Mouse (Mus musculus): ENCODE data around the gene Nipa2.
A peak's percentile ranks its signal among the peaks of the same experiment; 100 is the strongest.

Gene Nipa2

DNA sequence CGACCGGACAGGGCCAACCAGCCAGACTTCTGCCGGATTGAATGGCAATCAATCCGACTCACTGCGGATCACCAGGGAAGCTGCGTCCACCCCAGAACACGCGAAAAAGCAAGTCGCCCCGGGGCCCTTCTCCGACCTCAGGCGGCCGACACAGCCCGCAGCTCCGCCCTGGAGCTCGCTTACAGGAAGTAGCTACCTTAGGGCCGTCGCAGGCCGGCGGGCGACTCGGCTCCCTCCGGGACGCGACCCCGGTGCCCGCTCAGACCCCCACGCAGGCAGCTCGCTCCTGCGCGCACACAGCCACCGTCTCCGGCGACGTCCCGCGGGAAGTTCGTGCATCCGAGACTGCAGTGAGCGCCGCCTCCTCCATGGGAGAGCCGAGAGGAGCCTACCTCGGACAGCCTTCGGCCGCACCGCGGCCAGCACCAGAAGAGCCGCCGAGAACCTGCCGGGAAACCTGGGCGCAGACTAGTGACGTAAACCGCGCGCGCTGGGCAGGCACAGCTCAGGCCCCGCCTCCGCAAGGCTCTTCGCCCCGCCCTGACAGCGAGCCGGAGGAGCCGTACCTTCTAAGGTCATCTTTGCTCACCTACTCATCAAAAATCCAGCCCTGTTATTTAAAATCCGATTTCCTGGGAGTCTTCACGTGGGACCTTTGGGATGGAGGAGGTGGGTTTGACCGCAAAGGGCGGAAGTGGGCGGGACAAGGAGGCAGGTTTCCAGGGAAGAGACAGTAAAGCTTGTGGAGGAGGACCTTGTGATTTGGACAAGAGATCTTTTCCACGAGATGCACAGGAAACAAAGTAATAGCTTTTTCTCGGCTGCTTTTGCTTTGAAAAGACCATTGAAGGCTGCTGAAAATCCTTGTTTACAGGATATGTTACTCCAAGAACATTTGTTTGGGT is at the start of gene Nipa2:
TSS of gene Nipa2 (minus strand) at position 473 of the 905 bp plus-strand sequence.
- peak; percentile 97 for DNase-seq

DNA sequence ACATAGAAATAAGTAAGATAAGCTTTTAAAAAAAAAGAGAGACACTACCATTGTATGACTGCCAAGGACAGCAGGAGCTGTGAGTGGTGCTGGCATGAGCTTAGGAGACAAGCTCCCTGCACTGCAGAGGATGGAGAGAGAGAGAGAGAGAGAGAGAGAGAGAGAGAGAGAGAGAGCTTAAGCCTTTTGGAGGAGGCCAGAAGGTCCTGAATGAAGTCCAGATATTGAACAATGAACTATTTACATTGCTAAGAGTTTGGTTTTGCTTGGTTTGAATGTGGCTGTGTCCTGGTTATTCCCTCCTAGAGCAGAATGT is 48.7 kb upstream of the Nipa2 start:
- DNase-seq, result no peak

DNA sequence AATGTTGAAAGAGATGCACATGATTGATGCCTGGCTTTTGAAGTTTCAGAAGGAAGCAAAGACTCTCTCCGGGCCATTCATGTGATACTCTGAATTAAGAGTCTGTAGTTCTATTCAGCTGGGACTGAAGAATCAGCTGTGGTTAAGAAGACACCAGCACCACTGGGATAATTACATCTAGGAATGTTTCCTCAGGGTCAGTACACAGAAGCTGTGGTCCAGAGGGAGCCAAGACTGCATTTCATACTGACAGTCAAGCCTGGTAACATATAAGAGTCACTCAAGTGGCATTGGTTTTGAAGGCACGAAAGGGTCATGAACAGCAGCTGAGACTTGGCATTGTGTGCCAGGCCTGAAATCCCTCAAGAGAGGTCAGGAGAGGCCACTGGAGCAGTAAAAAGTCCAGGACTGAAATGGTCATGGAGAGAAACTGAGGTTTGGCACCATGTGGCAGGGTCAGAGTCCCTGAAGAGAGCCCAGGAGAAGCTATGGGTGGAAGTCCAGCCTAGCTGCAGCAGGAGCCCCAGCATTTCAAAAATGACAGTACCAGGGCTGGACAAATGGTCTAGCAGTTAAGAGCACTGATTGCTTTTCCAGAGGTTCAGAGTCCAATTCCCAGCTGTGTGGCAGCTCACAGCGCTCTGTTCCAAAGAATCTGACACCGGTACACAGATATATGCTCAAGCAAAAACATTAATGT is 48.2 kb upstream of the Nipa2 start:
- DNase-seq, result no peak

DNA sequence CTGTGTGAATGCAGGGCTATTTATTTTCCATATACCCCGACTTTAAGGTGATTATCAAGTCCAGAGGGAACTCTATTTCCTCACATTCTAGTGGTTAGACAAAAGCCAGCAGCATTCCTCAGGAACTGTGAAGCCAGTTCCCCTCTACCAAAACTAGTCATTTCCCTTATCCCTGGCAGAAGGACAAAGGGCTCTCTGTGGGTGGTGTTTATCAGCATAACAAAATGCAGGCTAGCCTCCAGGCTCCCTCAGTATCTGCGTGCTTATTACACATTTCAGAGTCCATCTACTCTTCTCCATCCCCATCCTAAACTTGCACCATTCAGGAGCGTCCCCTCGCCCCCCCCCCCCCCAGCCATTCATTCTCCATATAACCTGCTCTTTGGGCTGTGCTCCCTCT is 36.7 kb upstream of the Nipa2 start:
- no peak for DNase-seq

DNA sequence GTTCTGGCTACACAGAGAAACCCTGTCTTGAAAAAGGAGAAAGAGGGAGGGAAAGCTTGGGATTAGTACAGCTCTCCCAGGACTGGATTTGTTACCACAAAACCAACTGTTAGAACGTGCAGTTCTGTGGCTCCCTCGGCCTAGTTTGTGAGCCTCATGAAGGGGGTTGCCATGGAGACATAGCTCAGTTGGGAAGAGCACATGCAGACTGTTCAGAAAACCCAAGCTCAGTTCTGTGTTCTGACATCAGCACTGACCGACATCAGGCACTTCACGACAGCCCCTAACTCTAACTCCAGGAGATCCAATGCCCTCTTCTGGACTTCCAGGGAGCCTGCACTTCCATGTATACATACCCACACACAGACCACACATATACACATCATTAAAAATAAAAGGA is 32.7 kb upstream of the Nipa2 start:
- DNase-seq, result no peak

DNA sequence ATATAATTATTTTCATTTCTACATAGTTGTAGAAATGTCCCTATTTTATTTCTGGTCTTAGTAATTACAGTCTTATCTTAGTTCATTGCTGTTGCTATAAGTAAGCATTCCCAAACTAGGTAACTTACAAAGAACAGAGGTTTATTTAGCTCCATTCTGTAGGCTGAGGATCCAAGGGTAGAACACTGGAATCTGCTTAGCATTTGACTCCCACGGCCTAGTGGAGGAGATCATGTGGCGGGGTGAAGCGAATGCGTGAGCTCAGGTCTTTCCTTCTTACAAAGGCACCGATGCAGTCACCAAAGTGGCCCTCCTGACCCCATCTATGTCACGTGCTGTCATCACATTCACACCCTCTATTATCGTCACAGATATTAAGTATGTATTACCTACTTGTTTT is 29.6 kb upstream of the Nipa2 start:
- DNase-seq, result no peak

DNA sequence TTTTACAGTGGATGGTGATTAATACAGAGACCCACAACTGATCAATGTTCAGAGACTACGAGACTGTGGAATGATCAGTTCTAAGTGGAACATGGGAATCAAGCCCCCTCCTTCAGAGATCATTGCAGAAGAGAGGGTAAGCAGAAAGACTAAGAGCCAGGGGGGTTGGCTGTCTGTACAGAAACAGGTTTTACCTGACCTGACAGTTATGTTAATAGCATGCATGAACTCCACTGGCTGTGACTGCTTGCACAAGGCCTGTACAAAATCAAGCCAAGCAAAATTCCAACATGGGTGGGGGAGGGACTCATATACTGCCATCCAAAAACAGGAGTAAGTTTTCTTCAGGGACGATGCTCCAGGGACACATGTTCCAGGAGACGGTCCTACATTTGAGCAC is 28.9 kb upstream of the Nipa2 start:
- no peak for DNase-seq

DNA sequence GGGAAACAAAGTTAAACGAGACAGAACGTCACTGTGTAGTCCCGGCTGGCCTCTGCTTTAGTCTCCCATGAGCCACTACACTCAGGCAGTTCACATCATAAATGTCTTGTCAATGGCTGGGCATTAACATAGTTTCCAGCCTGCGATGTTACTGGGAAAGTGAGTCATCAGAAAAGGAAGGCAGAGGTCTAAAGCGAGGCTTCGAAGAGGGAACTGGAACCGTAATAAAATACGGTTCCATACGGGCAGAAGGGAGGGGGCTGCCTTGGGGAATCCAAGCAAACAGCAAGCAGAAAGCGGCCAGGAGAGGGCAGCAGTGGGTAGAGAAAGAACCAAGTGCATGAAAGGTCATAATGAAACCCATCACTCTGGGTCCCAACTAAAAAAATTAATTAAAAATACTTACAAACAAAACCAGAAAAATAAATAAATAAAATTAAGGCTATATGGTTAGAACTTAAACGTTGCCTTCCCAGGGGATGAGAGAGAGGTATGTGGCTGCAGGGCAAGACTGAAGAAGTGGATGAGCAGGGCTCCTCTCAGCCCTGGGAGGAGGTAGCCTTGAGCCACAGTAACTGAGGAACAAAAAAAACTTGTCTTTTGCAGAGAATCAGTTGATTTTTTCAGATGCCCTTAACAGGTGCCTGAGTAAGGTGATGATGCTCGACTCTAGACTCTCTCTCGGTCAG is 24.4 kb upstream of the Nipa2 start:
- peak; percentile 84 to 87 for DNase-seq

DNA sequence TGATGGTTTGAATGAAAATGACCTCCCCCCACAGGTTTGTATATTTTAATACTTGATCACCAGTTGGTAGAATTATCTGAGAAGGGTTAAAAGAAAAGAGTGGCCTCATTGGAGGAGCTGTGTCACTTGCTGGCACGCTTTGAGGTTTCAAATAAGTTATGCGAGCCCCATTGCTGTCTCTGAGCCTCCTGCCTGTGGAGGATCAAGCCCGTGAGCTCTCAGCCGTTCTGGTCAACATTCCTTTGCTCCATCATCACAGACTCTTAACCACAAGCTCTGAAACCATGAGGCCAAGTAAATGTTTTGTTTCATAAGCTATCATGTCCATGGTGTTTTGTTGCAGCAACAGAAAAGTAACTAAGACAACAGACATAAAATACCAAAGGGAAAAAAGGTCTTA is 22.5 kb upstream of the Nipa2 start:
- DNase-seq, result no peak

DNA sequence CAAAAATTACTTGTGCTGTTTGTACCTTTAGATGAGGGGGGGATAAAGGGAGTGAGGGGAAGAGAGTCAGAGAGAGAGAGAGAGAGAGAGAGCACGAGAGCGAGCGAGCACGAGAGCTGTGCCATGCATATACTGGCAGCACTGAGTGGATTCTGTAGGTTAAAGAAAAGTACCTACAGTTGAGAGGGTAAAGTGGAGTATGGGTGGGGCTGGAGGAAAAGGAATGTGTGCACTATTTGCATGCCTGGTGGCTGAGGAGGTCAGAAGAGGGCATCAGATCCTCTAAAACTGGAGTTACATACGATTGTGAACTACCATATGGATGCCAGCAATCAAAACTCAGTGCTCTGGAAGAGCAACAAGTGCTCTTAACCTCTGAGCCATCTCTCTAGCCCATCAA is 20.8 kb upstream of the Nipa2 start:
- no peak for DNase-seq

DNA sequence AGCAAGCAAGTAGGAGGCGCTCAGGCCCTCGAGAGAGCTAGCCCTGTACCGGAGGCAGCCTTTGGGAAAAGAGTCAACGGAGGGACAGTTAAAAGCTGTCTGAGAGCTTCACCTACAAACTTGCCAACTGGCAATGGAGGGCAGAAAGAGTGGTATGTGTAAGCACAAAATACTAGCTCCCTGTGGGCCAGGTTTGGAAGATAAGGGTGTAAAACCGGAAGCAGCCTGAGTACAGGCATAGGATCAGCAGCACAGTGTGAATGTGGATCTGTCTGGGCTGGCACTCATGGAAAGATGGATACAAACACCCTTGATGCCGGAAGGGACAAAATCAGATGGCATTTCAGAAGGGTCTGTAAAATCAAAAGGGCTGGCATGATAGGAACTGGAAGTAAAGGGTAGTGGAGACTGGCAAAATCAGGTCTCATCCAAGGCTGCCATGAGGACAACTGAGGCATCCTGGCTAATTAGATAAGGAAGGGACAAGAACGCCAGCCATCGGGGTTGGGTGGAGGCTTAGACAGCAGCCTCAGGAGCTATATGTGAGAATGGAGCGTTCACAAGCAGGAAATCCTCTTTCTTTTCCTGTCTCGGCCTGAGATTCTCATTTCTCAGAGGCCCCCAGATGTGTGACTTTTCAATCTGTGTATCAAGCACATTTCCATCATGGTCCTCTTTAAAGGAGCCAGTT is 19.9 kb upstream of the Nipa2 start:
- DNase-seq, result no peak

DNA sequence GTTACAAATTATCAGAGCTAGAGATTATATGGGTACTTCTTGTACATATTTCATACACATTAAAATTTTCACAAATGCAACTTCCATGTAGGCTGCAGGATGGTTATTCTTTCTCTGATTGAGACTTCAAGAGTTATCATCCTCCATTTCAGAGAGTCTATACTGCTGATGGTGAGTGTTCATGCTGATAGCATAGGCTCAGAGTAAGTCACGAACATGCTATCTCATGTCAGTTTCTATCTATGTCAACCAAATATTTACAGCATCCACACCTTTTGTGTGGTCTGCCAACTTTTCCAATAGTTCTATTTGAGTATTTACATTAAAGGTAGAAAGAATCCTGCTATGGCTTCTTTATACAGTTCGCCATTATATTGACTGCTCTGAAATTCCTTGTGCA is 19.2 kb upstream of the Nipa2 start:
- DNase-seq, result no peak

DNA sequence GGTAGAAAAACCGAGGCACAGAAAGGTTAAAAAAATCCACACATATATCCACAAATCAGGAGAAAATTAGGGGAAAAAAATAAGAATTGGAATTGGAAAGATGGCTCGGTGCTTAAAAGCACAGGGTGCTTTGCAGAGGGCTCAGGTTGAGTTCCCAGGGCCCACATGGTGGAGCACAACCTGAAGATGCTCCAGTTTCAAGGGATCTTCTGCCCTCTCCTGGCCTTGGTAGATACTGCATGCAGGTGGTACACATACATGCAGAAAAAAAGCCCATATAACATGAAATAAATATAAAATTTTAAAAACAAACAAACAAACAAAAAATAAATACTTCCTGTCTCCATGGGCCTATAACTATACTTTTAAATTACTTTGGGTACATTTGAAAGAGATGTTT is 12.2 kb upstream of the Nipa2 start:
- peak; percentile 20 to 39 for DNase-seq

DNA sequence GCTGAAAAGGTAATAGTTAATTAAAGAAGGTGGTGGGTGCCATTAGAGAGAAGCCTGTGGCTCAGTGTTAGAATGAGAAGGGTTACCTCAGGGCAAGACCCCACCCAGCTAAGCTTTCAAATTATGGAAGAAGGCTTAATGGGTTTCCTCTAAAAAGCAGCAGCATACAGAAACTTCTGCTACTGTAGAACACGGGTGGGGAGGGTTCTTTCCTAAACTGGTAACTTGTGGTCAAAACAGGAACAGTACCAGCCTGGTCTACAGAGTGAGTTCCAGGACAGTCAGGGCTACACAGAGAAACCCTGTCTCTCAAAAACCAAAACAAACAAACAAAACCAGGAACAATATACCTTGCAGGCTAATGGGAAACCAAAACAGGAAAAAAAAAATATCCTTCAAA is 7.1 kb upstream of the Nipa2 start:
- DNase-seq, result peak; percentile 15 to 20

DNA sequence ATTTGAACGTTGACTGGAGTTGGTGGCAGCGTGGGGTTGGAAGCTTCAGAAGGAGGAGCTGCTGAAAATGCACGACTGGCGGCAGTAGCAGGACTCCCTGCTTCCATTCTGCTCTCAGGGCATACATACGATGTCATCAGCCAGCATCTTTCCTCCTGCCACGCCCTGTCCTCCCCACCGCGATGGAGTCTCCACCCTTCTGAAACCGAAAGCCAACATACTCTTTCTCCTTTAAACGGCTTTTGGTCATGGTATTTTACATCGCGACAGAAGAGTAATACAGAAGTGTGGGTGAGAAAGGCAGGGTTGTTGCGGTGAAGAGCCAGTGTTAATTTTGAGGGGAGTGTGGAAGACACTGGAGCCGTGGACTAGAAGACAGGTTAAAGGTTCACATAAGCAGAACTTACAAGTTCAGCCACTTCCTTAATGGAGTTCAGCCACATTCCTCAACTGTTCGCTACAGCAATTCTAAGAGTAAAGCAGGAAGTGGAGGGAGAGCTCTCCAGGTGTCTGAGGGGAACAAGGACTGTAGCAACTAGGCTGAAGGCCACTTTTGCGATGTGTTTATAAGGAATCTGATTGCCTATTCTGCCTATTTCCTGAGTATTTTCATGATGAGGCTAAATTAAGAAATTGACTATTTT is 6.1 kb upstream of the Nipa2 start:
- DNase-seq, result peak; percentile 64 to 70

DNA sequence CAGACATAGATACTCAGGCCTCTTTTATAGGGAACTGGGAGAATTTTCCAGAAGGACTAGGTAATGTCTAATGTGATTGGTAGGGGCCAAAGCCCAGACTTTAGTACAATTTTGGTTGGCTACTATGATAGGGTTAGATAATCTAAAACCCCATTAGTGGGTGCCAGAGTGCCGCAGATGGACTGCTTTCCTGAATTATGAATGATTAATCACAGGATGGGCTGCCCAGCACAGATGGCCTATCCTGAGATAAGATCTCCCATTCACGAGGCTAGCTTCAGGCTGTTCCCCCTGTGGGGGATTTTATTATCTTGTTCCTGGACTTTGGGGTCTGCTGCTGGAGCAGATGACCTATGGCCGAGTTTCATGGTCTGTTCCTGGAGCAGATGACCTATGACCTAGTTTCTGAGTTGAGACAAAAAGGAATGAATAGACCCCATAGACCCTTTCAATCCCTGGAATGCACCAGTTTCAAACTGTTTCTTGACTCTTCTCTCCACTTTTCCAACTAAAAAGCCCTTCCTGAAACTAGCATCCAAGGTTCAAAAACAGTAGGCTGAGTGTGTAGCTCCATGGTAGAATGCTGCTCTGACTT is 4.7 kb upstream of the Nipa2 start:
- no peak for DNase-seq

DNA sequence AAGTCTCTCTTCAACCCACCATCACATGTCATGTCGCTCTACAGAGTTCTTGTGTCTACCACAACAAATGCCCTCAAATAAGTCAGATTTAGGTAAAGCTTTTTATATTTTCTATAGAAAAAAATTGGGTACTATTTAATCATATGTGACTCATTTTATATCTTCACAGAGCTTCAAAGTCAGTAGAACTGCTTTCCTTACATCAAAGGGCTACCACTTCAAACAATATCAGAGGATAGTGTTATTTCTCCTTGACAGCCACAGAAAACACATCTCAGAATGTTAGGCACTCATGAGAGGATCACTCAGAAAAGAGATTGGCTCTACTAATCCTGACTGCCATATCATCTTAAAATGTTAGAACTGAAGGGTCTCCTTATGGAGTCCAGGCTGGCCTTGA is 1.8 kb downstream of the Nipa2 start:
- no peak for DNase-seq

DNA sequence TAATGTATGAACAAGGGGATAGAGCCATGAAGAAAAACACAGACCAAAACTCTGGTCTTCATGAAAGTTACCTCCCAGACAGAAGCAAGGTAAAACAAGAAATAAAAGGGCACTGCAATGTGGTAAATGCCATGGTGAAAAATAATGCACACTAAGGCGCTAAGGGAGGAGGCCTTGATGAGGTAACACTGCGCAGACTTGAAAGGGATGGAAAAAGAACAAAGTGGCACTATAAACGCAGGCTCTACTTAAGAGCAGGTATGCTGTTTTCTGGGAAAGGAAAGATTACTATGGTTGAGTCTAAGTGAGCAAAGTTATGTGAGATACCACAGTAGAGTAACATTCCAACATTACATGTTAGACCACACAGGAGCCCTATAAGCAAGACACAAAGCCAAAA is 2.5 kb downstream of the Nipa2 start:
- no peak for DNase-seq

DNA sequence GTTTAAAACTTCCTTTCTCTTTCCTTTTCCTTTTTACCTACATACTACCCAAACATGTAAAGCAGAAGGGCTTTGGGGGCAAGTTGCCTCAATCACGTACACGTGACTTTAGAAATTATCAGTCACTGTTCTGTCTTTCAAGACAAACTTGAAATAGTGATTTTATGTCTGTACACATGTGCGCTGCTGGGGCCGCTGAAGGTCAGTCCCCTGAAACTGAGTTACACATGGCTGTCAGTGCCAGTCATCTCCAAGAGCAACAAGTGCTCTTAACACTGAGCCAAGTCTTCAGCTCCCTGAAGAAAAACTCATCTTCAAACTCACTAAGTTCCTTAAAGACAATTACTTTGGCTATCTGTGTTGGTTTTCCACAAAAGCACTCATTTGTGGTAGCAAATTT is 4.4 kb downstream of the Nipa2 start:
- no peak for DNase-seq

DNA sequence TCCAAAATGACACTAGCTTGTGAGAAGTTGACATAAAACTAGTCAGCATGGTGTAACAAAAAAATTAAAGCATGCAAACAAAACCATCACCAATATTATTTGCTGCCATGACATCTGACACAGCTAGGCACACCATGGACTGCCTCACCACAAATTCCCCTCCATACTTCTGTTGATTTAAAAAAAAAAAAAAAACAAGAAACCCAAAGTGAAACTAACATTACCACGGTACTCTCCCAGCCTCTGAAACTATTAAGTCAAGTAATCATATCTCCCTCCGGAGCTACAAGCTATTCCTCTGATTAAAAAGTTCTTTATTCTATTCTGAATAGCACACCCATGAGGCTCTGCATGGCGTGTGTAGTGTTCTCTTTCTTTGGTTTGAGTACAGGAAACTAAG is 5.1 kb downstream of the Nipa2 start:
- DNase-seq, result no peak

DNA sequence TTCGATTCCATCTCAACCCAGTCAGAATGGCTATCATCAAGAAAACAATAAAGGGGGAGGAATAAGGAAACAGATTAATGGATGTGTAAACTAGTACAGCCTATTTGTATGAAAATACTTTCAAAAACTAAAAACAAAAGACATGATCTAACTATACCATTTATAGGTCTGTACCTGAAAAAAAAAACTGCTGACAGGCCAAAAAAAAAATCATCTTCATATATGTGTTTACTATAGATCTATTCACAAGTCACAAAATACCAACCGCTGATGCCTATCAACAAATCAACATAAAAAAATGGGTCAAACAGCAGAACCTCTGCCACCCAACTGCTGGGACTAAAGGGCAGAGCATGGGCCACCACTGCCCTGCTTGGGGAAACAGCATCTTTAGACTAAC is 6.2 kb downstream of the Nipa2 start:
- DNase-seq, result no peak

DNA sequence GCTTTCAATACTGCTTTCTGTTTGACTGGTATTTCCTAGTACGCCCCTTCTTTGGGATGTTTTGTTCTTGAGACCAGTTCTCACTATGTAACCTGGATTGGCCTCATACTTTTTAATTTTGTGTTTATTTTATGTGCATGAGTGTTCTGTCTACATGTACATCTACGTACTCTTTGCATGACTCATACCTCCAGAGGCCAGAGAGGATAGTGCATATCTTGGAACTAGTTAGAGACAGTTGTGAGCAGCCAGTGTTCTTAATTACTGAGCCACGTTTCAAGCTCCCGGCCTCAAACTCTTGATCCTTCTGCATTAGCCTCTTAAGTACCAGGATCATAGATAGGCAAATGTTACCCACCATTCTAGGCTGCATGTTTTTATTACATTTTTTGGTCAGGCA is 23.9 kb downstream of the Nipa2 start:
- DNase-seq, result no peak

DNA sequence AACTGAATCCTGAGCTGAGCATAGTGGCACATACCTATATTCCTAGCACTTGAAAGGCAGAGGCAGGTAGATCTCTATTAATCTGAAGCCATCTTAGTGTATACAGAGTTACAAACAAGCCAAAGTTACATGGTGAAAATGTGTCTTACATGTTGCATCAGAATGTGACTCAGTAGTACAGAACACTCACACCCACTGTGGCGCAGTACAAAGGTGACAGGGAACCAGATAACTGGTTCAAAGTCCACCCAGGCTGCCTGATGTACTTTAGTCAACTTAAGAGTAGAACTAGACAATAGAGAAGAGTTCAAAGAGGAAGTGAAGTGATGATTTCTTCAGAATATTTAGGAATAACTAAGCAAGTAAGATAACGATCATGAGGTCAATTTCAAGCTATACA is 27.3 kb downstream of the Nipa2 start:
- no peak for DNase-seq

Data from B cell, adult 2 months (primary cell).